Mouse (Mus musculus) lung, postnatal 10 days (tissue): ENCODE measurements around the gene Lingo3.
A peak's percentile ranks its signal among the peaks of the same experiment; 100 is the strongest.
"Not testable (repeated sequence)": the region's sequence is repeated elsewhere in the genome, so short reads cannot be mapped to it uniquely, and the experiment has no call there.

Experiments used
- DNase-seq: peaks from one replicate; pipeline ENCODE4 v3.0.0; 2021

Lingo3 gene

DNA sequence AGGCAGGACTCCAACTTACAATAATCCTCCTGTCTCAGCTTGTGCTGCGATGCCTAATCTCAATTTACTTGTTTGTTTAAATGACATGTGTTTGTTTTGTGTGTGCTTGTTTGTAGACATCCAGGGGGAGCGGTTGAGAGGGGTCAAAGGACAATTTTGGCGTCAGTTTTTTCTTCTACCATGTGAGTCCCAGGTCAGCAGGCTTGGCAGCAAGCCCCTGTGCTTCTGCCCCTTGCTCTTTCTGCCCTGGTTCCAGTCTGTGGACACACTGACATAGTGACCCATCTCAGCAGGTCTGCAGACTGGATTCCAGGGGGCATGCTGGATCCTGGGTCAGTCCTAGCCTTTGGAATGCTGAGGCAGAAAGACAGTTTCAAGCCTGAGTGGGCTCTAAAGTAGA, 24.4 kb downstream of the Lingo3 start:
- DNase-seq = no peak

DNA sequence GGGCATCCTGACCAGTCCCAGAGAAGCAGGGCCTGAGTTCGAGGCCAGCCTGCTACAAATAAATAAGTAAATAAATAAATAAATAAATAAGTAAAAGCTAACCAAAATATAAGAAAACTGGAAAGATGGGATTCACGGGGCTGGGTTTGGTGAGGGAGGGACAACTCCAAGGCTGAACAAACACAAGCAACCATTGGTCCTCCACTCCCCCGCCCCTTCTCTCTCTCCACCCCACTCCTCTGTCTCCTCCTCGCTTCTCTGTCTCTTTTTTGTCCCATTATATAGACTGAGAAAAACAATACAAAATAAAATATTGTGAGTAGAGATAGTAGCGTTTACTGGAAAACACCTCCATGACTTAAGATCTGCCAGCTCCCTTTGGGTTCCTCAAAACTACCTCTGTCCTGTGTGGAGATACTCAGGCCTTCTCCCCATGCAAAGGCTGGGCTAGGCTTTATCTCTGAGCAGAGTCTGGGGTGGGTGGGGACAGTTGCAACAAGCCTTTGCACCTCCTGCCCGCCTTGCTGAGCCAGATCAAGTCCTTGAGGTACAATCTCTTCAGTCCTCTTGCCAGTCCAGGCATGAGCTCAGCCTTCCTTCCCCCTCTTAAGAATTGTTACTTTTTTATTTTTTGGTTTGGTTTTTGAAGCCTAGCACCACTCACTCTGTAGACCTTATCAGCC, 25.1 kb downstream of the Lingo3 start:
- DNase-seq = no peak

GRCm38 (mm10) chr10:80817955-80818354, 25.9 kb downstream of the Lingo3 start:
- not testable (repeated sequence) for DNase-seq

GRCm38 (mm10) chr10:80817164-80817563, 26.7 kb downstream of the Lingo3 start:
- DNase-seq = no peak

- DNase-seq = not testable (repeated sequence)
Measured at GRCm38 (mm10) chr10:80816303-80816702, 27.5 kb downstream of the Lingo3 start.

DNA sequence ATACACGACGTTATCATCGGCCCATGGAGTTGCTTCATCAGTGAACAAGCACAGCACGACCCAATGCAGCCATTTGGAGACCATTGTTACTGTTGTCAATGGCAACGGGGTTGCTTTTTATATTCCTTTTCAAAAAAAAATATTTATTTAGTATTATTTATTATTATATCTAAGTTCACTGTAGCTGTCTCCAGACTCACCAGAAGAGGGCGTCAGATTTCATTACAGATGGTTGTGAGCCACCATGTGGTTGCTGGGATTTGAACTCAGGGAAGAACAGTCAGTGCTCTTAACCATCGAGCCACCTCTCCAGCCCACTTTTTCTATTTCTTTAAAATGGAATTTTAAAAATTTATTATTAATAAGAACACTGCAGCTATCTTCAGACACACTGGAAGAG, 29.0 kb downstream of the Lingo3 start:
- DNase-seq = no peak

- no peak for DNase-seq
Measured at GRCm38 (mm10) chr10:80813366-80813765, 30.5 kb downstream of the Lingo3 start, which contains the start of gene Jsrp1. TSS of gene Jsrp1 (minus strand) at chr10:80813498.

- DNase-seq = no peak
Measured at GRCm38 (mm10) chr10:80812391-80813041, 31.3 kb downstream of the Lingo3 start.

DNA sequence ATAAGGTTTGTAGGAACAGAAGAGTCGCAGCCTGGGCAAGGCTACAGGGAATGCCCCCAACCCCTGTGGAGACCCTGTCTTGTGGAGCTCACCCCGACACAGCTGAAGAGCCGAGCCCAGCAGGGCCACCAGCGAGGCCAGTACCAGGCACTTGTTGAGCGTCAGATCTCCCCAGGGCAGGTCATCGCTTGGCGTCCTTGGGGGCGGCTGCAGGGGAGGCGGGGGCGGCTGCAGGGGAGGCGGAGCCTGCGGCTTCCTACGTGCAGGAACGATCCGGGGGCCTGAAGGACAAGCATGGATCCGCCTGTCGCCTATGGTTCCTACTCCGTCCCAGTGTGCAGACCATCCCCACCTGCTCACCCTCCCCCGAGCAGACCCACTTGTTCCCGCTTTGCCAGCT, 33.8 kb downstream of the Lingo3 start:
- DNase-seq = no peak

DNA sequence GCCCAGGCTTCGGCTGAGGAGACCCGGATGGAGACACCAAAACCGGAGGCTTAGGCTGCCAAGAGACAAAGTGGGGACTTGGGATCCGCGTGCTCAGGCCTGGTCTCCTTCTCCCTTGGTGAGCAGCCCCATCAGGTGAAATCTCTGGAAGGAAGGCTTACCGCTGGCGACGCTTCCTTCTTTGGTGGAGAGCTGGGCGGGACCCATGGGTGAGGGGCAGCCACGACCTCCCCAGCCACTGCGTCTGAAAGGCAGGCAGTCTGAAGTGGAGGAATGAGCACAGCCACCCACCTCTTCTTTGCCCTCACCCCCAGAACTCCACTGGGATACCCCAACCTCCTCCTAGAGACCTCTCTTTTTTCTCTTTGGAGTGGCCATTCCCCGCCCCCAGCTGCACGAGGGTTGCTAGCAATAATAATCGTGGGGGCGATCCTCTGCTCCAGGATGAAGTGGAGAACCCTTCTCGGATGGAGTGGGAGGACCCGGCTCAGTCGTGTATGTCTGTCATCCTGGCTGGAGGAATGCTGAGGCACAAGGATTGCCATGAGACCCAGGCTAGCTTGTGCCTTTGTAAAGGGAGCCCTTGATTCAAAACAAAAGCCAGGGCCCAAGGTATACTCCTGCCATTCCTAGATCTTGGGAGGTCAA, 34.7 kb downstream of the Lingo3 start:
- no peak for DNase-seq

DNA sequence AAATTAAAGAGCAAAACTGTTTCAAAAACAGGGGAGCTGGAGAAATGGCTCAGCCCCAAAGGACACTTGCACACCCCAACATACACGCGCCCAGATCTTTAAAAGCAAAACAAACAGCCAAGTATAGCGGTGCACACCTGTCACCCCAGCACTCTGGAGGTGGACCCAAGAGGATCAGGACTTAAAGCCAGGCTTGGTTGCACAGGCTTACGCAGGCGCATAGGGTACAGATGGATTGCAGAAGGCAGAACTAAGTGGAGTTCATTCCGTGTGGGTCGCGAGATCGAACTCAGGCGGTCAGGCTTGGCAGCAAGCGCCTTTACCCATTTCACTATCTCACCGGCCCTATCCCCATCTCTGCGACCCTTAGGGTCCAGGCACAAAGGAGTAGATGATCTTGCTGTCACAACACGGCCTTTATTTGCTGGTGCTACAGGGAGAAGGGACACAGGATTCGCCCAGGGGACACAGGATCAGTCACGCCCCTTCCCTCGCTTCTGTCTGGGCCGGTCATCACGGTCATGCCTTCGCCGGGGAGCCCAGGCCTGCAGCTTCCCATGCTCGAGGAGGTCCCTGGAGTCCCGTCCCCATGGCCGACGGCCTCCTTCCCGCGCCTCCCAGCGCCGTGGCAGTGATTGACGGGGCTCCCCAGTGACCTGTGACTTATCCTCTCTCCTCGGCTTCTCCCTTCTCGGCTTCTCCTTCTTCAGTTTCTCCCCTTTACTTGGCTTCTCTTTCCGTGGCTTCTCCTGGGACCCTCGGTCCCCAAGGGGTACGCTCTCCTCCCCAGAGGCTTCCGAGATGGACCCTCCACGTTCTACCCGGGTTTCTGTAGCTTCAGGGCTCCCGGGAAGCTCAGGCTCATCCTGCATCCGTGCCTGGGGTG, 35.5 kb downstream of the Lingo3 start:
- no peak for DNase-seq

DNA sequence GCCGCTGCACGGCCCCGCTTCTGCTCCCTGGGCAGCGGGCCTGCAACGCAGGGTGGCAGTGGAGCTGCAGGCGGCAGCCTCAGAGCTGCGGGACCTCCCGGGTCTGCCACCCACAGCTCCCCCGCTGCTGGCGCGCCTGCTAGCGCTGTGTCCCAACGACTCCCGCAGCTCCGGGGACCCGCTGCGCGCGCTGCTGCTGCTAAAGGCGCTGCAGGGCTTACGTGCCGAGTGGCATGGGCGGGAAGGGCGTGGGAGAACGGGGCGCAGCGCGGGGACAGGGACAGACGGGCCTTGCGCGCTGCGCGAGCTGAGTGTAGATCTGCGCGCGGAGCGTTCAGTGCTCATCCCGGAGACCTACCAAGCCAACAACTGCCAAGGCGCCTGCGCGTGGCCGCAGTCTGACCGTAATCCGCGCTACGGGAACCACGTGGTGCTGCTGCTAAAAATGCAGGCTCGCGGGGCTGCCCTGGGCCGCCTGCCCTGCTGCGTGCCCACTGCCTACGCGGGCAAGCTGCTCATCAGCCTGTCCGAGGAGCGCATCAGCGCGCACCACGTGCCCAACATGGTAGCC, 36.7 kb downstream of the Lingo3 start:
- peak; percentile 75 for DNase-seq

DNA sequence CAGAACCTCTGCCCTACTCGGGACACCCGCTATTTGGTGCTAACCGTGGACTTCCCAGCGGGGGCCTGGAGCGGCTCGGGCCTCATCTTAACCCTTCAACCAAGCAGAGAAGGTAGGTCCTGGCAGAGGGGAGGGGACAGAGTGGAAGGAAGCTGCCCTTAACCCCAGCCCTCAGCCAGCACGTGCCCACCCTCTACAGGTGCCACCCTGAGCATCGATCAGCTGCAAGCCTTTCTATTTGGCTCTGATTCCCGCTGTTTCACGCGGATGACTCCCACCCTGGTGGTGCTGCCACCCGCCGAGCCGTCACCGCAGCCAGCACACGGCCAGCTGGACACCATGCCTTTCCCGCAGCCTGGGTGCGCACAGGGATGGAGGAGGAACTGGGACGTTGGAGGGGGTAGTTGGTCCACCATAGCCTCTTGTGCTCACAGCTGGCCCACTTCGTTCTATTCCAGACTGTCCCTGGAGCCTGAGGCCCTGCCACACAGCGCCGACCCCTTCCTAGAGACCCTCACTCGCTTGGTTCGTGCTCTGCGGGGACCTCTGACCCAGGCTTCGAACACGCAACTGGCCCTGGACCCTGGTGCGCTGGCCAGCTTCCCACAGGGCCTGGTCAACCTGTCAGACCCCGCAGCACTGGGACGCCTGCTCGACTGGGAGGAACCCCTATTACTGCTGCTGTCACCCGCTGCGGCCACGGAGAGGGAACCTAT, 37.3 kb downstream of the Lingo3 start:
- DNase-seq = no peak

- peak; percentile 83 for DNase-seq
Measured at GRCm38 (mm10) chr10:80805925-80806324, 37.9 kb downstream of the Lingo3 start.

DNA sequence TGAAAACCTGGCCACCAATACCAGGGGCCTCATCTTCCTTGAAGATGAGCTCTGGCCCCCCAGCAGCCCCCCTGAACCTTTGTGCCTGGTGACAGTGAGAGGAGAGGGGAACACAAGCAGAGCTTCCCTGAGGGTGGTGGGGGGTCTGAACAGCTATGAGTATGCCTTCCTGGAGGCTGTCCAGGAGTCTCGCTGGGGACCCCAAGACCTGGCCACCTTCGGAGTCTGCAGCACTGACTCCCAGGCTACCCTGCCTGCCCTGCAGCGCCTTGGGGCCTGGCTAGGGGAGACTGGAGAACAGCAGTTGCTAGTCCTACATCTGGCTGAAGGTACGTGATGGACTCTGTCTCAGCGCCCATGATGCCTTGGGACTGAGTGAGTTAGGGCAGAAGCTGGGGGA, 38.5 kb downstream of the Lingo3 start:
- no peak for DNase-seq

- DNase-seq = no peak
Measured at GRCm38 (mm10) chr10:80804916-80805315, 38.9 kb downstream of the Lingo3 start, which contains the start of gene Amh. TSS of gene Amh (plus strand) at chr10:80805243.

GRCm38 (mm10) chr10:80804340-80804739, 39.5 kb downstream of the Lingo3 start:
- no peak for DNase-seq

- no peak for DNase-seq
Measured at GRCm38 (mm10) chr10:80802996-80803395, 40.8 kb downstream of the Lingo3 start.

GRCm38 (mm10) chr10:80802204-80802912, 41.5 kb downstream of the Lingo3 start:
- DNase-seq = no peak

GRCm38 (mm10) chr10:80799070-80799566, 44.7 kb downstream of the Lingo3 start:
- DNase-seq = no peak
